Mouse (Mus musculus) layer of hippocampus, postnatal 10 days (tissue): Measurements from ENCODE around the gene Zc3h12c. TPM values are rescaled to one million over a fixed set of nuclear protein-coding genes. Genes with fewer than 3 reads are reported as not detected.
"Not testable (repeated sequence)": the region's sequence is repeated elsewhere in the genome, so short reads cannot be mapped to it uniquely, and the experiment has no call there.

Source experiments
- DNase-seq, 2 experiments: peaks; one replicate each; pipeline ENCODE4 v3.0.0; 2021; ENCODE audit warnings: low spot score in 2 of 2
- total RNA-seq, 2 experiments: library from RNA; stranded (reverse); gene quantifications; 2 replicates each; pipeline ENCODE4 v1.2.3; 2021

The Zc3h12c gene
- total RNA-seq, 2 experiments from 2014 or later, result 11.0 to 11.6 TPM

DNA sequence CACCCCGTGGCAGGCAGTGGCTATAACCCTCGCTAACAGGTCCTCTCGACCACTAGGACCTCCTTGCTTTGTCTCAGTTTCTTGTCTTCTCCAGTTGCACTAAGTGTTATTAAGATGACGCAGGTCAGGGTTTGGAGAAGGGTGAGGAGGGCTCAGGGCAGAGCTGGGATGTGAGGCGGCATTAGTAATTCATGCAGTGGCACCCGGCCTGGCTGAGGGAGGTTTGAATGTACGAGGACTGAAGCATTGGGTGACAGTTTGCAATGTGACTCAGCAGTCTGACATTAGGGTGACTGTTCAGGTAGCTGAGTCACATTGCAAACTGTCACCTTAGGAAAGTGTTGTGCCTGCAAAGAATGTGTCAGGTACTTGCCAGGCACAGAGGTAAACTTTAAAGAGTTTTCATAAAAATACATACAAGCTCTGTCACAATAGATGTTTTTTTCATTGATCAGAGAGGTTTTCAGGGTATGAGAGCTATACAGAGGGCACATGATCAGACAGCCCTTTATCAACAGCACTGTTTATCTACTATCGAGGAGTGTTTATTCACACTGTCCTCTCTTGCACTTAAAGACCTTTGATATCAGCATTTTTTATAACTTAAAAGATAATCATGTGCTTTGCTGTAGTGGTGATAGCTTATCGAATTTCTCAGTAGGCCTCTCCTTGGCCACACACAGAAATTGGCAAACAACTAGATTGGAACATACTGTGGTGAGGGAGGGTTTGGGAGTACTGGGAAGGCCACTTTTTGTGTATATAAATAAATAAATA is 64.7 kb downstream of the Zc3h12c start:
- DNase-seq, result no peak

DNA sequence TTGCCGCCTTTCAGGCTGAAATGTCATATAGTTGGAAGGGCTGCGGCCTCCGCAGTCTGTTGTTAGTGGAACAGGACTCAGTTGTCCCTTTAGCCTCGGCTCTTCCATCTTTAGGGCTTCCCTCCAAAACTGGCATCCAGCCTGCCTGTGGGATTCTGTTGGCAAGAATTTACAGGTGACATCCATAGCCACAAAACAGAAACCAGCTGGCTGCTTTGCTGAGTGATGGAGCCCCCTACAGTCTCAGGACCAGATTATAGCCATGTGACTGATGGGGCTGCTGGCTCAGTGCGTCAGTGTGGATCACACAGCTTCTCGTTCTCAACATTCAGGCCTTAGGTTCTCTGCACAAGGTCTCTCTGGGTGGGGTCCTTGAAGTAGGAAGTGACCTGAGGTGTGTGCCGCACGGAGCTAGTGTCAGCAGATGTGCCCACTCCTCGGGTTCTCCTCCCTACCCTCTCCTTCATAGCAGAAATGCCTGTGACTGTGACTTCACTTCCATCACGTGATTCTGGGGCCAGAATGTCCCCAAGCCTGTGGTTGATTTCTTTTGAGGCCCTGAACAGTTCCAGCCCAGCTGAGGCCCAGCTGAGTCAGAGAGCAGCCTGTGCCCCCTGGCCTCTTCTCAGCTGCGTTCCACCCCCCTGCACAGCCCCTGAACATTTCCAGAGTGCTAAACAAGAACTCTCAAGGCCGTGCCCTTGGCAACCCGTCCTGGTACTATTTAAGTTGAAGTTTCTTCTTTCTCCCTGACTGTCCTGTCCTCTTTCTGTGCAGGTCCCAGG is 66.1 kb downstream of the Zc3h12c start:
- DNase-seq, result peak in 1 of 2 experiments; percentile 45

- DNase-seq, result peak in 1 of 2 experiments; percentile 8
Observed at GRCm38 (mm10) chr9:52100426-52100825, 67.9 kb downstream of the Zc3h12c start.

DNA sequence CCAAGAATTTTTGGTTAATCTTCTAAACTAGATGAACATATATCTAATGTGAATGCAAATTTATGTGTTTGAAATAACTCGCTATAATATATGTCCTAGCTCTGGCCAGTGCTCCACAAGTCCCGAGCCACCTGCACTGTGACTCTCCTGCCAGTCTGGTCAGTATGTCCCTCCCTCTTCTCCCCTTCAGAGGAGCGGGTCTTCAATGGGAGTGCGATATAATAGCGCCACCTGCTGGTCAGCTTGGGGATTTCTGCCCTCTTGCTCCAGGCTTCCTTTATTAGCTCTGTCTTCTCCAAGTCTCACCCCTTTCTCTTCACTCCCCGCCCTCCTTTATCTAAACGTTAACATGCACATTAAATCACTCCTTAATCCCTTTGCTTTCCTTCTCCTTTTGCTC is 69.8 kb downstream of the Zc3h12c start:
- DNase-seq, result peak; percentile 89 to 90

DNA sequence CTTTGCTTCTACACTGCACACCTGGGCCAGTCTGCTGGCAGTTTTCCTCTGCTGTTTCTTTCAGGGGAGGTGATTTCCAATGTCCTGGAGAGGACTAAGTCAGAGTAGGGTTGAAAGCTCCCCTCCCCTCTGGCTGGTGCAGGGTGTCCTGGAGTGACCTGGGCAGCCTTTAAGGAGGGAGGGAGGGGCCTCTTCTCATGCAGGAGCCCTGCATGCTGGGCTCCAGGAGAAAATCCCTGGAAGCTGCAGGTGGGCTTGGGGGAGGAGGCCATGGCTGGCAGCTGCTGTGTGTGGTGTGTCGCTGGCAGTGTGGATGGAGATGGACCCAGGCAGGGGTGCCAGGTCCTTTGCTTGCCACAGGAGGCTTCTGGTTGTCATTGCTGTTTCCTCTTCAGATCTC is 71.0 kb downstream of the Zc3h12c start:
- DNase-seq, result peak in 1 of 2 experiments; percentile 10

DNA sequence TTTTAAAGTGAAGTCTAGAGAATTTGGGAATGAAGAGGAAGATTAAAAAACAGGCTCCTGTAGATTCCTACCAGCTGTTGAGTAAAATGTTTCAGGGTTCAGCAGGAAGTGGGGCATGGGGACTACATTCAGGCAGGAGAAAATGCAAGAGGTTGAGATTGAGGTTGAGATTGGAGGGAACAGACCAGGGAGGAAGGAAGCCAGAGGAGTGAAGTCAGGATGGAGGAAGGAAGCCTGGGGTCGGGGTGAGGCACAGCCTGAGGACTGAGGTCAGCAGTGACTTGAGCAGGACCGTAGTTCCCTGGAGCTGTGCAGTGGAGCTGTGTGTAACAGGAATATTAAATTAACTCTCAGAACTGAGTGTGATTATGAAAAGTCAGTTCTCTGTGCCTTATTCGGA is 72.7 kb downstream of the Zc3h12c start:
- DNase-seq, result no peak

- no peak for DNase-seq
Observed at GRCm38 (mm10) chr9:52094471-52094980, 73.8 kb downstream of the Zc3h12c start.

DNA sequence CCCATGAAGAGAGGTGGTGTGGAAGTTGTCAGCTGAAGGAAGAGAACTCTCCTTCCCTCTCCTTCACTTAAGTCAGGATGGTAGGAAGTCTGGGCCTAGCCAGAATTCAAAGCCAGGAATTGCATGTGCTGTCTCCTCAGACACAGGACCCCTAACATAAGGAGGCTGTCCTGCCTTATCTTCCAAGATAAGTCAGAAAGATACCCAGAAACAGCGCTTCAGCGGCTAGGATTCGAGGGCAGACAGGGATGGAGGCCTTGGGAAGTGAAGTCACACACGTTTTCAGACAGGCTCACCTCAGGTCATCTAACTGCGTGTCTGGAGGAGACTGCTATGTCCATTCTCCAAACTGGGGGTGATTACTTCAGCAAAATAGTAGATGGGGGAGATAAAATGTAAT is 74.4 kb downstream of the Zc3h12c start:
- DNase-seq, result no peak

DNA sequence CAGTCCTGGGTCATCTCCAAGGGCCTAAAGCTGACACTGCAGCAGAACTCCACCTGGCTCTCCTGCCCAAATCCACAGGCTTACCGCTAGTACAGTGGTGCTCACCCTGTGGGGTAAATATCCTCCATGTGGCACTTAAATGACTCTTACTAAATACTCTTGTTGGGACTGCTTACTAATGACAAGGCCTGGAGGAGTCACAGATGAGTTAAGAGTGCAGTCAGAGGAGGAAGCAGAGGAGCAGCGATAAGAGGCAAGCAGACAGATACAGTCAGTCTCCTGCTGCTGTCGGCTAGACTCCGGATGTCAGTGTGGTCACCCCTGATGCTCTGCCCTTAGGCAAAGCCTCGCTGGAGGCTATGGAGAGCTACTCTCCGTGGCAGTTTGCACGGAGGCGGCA is 75.3 kb downstream of the Zc3h12c start:
- DNase-seq, result no peak

GRCm38 (mm10) chr9:52092311-52092710 is 76.1 kb downstream of the Zc3h12c start:
- DNase-seq, result no peak

- no peak for DNase-seq
Observed at GRCm38 (mm10) chr9:52091752-52092151, 76.6 kb downstream of the Zc3h12c start.

DNA sequence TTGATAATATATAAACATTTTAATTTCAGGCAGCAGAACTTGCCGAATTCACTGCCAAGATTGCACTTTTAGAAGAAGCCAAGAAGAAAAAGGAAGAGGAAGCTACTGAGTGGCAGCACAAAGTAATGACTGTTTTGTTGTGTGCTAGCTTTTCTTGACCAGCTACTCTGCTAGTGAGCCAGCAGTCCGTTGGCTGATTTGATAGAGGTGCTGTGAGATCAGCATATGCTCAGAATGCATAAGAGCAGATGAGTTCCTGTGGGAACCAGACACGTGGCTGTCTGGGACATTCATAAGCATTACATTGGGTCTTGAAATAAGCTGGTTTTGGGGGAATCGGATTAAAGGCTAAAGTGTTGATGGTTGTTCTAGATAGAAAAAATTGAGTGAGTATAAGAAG is 86.0 kb downstream of the Zc3h12c start:
- DNase-seq, result no peak

DNA sequence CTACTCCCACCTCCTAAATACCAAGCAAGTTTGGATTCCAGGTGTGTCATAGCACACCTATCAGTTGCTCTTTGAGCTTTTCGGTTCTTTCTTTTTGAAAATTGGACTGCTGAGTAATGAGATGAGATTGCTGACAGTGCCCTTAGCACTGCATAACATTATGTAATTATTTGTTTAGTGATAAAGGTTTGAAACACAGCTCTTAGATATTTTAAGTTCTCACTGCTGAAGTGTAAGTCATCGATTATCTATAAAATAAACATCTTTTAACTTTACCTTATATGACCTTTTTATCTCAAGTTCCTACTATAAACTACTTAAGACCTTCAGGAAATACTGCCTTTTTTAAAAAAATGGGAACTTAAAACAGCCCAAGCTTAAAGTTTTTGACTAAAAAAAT is 86.4 kb downstream of the Zc3h12c start:
- no peak for DNase-seq

- DNase-seq, result no peak
Observed at GRCm38 (mm10) chr9:52077692-52078091, 90.7 kb downstream of the Zc3h12c start.

GRCm38 (mm10) chr9:52076089-52076488 is 92.3 kb downstream of the Zc3h12c start:
- DNase-seq, result no peak

- no peak for DNase-seq
Observed at GRCm38 (mm10) chr9:52072202-52072601, 96.2 kb downstream of the Zc3h12c start.

GRCm38 (mm10) chr9:52071352-52071751 is 97.0 kb downstream of the Zc3h12c start:
- DNase-seq, result not testable (repeated sequence)

- no peak for DNase-seq
Observed at GRCm38 (mm10) chr9:52070052-52070451, 98.3 kb downstream of the Zc3h12c start.
